Mouse (Mus musculus): ENCODE results near the gene H2-Oa. TPM values are rescaled to one million over a fixed set of nuclear protein-coding genes. Genes with fewer than 3 reads are reported as not detected.
A peak's percentile ranks its signal among the peaks of the same experiment; 100 is the strongest.

Gene H2-Oa
- total and polyA plus RNA-seq, 2 experiments from 2014 or later: 0.31 TPM; not detected in 1

DNA sequence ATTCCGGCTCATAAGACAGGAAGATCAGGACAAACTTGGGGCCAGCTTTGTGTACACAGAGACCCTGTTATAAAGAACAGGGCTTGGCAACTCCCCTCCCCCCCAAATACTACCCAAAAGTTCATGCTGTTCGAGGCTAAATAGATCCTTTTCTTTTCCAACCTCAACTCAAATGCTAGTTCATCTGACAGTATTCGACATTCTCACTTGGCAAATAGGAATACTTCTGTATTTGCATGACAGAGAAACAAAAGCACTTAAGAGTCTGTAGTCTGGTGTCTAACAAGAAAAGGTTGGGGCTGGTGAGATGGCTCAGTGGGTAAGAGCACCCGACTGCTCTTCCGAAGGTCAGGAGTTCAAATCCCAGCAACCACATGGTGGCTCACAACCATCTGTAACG is 16.3 kb downstream of the H2-Oa start:
- H3K9ac ChIP-seq (replicated peaks; ENCODE audit: low read length): no peak overlapping the region
- H3K36me3 ChIP-seq (ENCODE audit: insufficient read depth, low read length): peaks cover 33% of the 10 kb centered on the region
- no peak for DNase-seq (ENCODE audit: low spot score)
- no peak overlapping the region for H3K4me3 ChIP-seq (ENCODE audit: low read length)
- no peak for TF ChIP-seq CTCF (IDR thresholded peaks at IDR 0.05; ENCODE audit: low read depth)
- no peaks in the 10 kb centered on the region for H3K4me1 ChIP-seq (ENCODE audit: insufficient read depth, low read length)
- no peaks in the 10 kb centered on the region for H3K27me3 ChIP-seq (ENCODE audit: insufficient read depth, low read length)
- no peak overlapping the region for H3K27ac ChIP-seq
- ATAC-seq: no peak
- no peaks in the 10 kb centered on the region for H3K9me3 ChIP-seq (ENCODE audit: low read length)
- no peak overlapping the region for H3K4me2 ChIP-seq (ENCODE audit: low read depth, low read length)
- 73% methylated on average over 5 of the region's 6 CpGs for WGBS

DNA sequence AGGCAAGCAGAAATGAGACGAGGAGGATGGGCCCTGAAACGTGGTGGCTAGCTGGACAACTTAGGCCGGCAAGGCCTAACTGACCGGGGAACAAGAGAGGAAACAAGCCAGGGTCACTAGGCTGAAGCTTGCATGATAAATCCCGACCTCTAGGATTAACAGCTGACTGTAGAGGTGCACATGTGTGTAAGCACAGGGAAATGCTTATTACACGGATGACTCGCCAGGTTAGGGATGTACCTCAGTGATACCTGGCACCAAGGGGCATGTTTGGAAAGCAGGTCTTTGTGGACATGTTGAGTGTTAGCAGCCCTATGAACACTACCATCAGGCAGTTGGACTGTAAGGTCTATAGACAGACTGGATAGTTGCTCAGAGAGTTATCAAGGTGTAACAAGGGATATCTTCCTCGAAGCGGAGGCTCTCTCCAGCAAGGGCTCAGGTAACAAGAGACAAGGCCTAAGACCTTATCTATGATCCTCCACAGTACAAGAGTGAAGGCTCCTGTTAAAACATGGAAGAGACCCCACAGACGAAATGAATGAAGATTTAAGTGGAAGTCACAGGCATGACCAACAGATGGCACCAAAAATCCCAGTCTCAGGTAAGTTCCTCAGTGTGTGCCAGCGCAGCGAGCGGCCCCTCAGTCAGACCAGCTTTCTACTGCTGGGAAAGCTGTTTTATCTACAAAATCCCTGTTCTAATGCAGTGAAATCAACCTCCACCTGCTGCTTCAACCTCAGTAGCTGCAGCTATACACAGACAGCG is 17.1 kb downstream of the H2-Oa start:
- Histone ChIP-seq H3K9me3 (ENCODE audit: low read length) (no peaks in the 10 kb centered on the region), H3K9ac (replicated peaks; ENCODE audit: low read length) (no peak overlapping the region)

DNA sequence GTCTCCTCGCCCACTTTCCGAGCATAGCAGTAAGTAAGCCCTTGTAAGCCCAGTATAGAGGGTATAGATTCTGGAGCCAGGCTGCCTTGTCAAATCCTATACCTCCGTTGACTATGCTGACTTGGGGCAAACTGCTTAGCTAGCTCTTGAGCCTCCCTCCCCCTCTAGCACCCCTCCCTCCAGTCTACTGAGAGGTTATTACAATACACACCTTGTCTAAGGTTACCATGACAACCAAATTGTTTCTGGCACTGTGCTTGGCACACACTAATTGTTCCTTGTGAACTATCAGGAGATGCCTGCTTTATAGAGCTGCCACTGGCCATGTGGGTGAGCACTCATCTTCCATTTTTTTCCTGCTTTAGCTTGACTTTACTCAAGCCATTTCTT is 17.7 kb downstream of the H2-Oa start:
- Histone ChIP-seq H3K9me3 (ENCODE audit: low read length) (no peaks in the 10 kb centered on the region), H3K4me1 (ENCODE audit: insufficient read depth, low read length) (no peaks in the 10 kb centered on the region), H3K36me3 (ENCODE audit: insufficient read depth, low read length) (peaks cover 46% of the 10 kb centered on the region), H3K4me2 (ENCODE audit: low read depth, low read length) (no peak overlapping the region), H3K27me3 (ENCODE audit: insufficient read depth, low read length) (no peaks in the 10 kb centered on the region), H3K4me3 (ENCODE audit: low read length) (no peak overlapping the region), H3K27ac (peak overlapping the region; percentile 51), H3K9ac (replicated peaks; ENCODE audit: low read length) (no peak overlapping the region)
- WGBS: 64% methylated on average over 3 of the region's 3 CpGs
- ATAC-seq (peak; percentile 55), DNase-seq (ENCODE audit: low spot score) (peak; percentile 35)
- TF ChIP-seq CTCF (IDR thresholded peaks at IDR 0.05; ENCODE audit: low read depth): no peak

More for the DNA sequence above, 17.1 kb downstream of the H2-Oa start:
- peak; percentile 76 for DNase-seq (ENCODE audit: low spot score)
- H3K36me3 ChIP-seq (ENCODE audit: insufficient read depth, low read length): peaks cover 40% of the 10 kb centered on the region
- ATAC-seq: peak; percentile 40; the same call in 1 of the 2 replicates
- H3K4me1 ChIP-seq (ENCODE audit: insufficient read depth, low read length): no peaks in the 10 kb centered on the region
- H3K4me3 ChIP-seq (ENCODE audit: low read length): no peak overlapping the region
- H3K27ac ChIP-seq: peak overlapping the region; percentile 51; the same call in 1 of the 2 replicates
- peak; percentile 52 for TF ChIP-seq CTCF (IDR thresholded peaks at IDR 0.05; ENCODE audit: low read depth)
- 68% methylated on average over 14 of the region's 14 CpGs for WGBS
- H3K4me2 ChIP-seq (ENCODE audit: low read depth, low read length): no peak overlapping the region
- no peaks in the 10 kb centered on the region for H3K27me3 ChIP-seq (ENCODE audit: insufficient read depth, low read length)

DNA sequence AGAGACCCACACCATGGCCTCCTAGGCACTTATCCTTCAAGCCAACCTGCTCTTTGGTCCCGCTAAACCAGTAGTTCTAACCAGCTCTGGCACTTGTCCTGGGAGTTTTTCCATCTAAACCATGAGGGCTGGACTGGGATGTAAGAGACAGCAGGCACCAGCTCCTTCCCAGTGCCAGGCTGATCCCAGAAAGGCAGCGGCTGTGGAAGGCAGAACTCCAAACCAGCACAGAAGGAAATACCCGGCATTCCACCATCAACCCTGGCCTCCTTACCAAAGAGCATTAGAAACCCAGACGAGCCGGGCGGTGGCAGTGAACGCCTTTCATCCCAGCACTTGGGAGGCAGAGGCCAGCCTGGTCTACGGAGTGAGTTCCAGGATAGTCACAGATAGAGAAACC is 18.2 kb downstream of the H2-Oa start:
- H3K36me3 ChIP-seq (ENCODE audit: insufficient read depth, low read length): peaks cover 51% of the 10 kb centered on the region
- H3K4me1 ChIP-seq (ENCODE audit: insufficient read depth, low read length): no peaks in the 10 kb centered on the region
- peak overlapping the region; percentile 51 for H3K27ac ChIP-seq
- H3K9ac ChIP-seq (replicated peaks; ENCODE audit: low read length): no peak overlapping the region
- DNase-seq (ENCODE audit: low spot score): no peak
- H3K9me3 ChIP-seq (ENCODE audit: low read length): no peaks in the 10 kb centered on the region
- H3K4me2 ChIP-seq (ENCODE audit: low read depth, low read length): no peak overlapping the region
- no peak overlapping the region for H3K4me3 ChIP-seq (ENCODE audit: low read length)
- H3K27me3 ChIP-seq (ENCODE audit: insufficient read depth, low read length): no peaks in the 10 kb centered on the region
- no peak for TF ChIP-seq CTCF (IDR thresholded peaks at IDR 0.05; ENCODE audit: low read depth)
- no peak for ATAC-seq
- WGBS: 60% methylated on average over 8 of the region's 8 CpGs

DNA sequence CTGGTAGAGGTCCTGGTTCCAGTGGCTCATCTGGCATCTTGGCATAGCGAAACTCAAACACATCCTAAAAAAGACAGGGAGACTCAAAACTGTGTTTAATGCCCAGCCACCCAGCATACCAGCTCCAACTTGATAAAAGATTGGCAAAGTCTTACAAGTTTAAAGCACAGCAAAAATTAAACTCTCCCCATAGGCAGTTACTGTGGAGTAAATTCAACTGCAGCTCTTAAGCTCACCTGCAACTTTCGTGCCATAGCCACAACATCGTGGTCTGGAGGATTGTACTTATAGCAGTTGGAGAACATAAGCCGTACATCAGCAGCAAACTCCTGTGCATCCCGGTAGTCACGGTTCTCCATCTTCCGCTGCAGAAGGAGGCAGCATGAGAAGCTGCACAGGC is 22.0 kb downstream of the H2-Oa start:
- Histone ChIP-seq H3K27ac (no peak overlapping the region), H3K4me3 (ENCODE audit: low read length) (no peak overlapping the region), H3K4me1 (ENCODE audit: insufficient read depth, low read length) (peaks cover 7% of the 10 kb centered on the region; the same call in 1 of the 2 replicates), H3K4me2 (ENCODE audit: low read depth, low read length) (no peak overlapping the region), H3K9me3 (ENCODE audit: low read length) (no peaks in the 10 kb centered on the region), H3K36me3 (ENCODE audit: insufficient read depth, low read length) (peaks cover 68% of the 10 kb centered on the region), H3K9ac (replicated peaks; ENCODE audit: low read length) (no peak overlapping the region), H3K27me3 (ENCODE audit: insufficient read depth, low read length) (no peaks in the 10 kb centered on the region)
- no peak for ATAC-seq
- no peak for DNase-seq (ENCODE audit: low spot score)
- TF ChIP-seq CTCF (IDR thresholded peaks at IDR 0.05; ENCODE audit: low read depth): no peak
- 89% methylated on average over 7 of the region's 7 CpGs for WGBS

DNA sequence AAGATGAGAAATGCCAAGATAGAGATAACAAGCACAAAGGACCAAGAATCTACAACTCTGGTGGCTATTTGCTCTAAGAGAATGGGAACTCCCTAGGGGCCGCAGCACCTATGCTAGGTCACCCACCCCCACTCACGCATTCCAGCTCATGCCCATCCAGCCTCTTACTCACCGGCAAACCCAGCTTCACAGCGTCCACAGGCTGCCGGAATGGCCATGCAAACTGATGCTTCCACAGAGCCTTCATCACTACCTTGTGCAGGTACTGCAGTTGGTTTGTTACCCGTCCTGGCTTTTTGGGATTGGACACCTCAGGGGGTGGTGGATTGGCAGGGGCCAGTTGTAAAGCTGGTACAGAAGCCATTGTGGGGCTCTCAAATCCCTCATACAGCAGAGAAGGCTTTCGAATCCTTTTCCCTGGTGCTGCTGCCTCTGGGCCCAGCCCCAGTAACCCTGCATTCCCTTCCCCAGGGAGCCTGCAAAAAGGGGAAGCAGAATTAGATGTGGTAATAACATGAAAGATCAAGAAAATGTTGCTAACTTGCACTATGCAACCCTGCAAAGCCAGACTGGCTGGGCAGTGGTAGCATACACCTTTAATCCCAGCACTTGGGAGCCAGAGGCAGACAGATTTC is 24.7 kb downstream of the H2-Oa start:
- Histone ChIP-seq H3K9ac (replicated peaks; ENCODE audit: low read length) (peak overlapping the region; percentile 83), H3K27me3 (ENCODE audit: insufficient read depth, low read length) (no peaks in the 10 kb centered on the region), H3K27ac (0 out of 2 replicates have a peak overlapping the region, but pooled peaks have one; percentile 20), H3K4me2 (ENCODE audit: low read depth, low read length) (peak overlapping the region; percentile 98), H3K4me1 (ENCODE audit: insufficient read depth, low read length) (peaks cover 7% of the 10 kb centered on the region; the same call in 1 of the 2 replicates), H3K4me3 (ENCODE audit: low read length) (peak overlapping the region; percentile 91), H3K36me3 (ENCODE audit: insufficient read depth, low read length) (peaks cover 50% of the 10 kb centered on the region), H3K9me3 (ENCODE audit: low read length) (no peaks in the 10 kb centered on the region)
- DNase-seq (ENCODE audit: low spot score) (no peak), ATAC-seq (no peak)
- no peak for TF ChIP-seq CTCF (IDR thresholded peaks at IDR 0.05; ENCODE audit: low read depth)
- WGBS: 23% methylated on average over 7 of the region's 7 CpGs
